Mouse (Mus musculus): Measurements from ENCODE around the gene Cyb5d2.

DNA sequence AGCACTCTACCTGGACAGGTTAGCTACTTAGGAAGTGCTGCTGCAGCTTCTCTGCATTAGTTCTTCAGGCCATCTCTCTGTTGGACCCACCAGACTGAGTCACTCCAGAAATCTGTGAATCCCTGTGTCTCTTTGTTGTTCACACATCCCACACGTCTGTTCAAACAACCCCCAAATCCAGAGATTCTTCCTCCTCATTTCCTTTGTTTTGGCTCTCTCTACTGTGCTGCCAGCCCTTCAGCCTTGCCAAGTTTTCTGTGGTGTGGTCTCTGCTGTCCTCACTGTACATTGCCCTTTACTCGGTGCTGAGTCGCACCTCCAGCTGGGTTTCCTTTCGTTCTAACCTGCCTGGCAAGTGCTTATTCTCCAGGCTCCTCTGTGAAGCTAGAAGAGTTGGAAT is 31.7 kb downstream of the Cyb5d2 start:
- TF ChIP-seq CTCF (IDR thresholded peaks at IDR 0.05; ENCODE audit: borderline replicate concordance, extremely low read depth, insufficient read depth, insufficient read length) (no peak), POLR2A (IDR thresholded peaks at IDR 0.05; ENCODE audit: borderline replicate concordance, extremely low read depth, insufficient read depth, insufficient read length, poor library complexity, severe bottlenecking) (no peak)

All from brain, embryonic 14.5 days (tissue).